Mouse (Mus musculus) stomach, postnatal 0 days (tissue): ENCODE measurements around the gene Olfr6.

Experiments used
- CTCF ChIP-seq: IDR thresholded peaks from 2 replicates; pipeline ENCODE4 v1.5.1; 2016; ENCODE audit warnings: antibody characterized with exemption, low read depth, mild to moderate bottlenecking, moderate library complexity
- EP300 ChIP-seq: optimal IDR thresholded peaks from 2 replicates; pipeline ENCODE3; 2016; ENCODE audit warnings: antibody characterized with exemption

GRCm38 (mm10) chr7:106985236-106985635 is 21.5 kb upstream of the Olfr6 start:
- TF ChIP-seq CTCF = no peak
- TF ChIP-seq EP300 = no peak
